Mouse (Mus musculus) macrophage (primary cell): ENCODE measurements around the gene Aplp2. TPM values are rescaled to one million over a fixed set of nuclear protein-coding genes. Genes with fewer than 3 reads are reported as not detected.

ENCODE experiments used
- H3K27ac ChIP-seq: fragments of 350-480 bp; formaldehyde crosslinking; 2 replicates; pipeline ENCODE4 v1.9.0; 2021
- H3K36me3 ChIP-seq: fragments of 350-480 bp; formaldehyde crosslinking; 2 replicates; pipeline ENCODE4 v1.9.0; 2021; ENCODE audit errors: inconsistent target
- H3K4me3 ChIP-seq: fragments of 350-480 bp; formaldehyde crosslinking; 2 replicates; pipeline ENCODE4 v1.9.0; 2021; ENCODE audit errors: inconsistent target
- H3K79me2 ChIP-seq: fragments of 350-480 bp; formaldehyde crosslinking; 2 replicates; pipeline ENCODE4 v1.9.0; 2021; ENCODE audit errors: inconsistent target
- WGBS: methylation state at CpG from one replicate; pipeline ENCODE4 v1.1.7; 2026; ENCODE audit warnings: inconsistent platforms; ENCODE audit not compliant: missing documents; 5-methylcytosine and 5-hydroxymethylcytosine counted together
- polyA plus RNA-seq: library from polyadenylated mRNA; stranded (reverse); fragments of 250-400 nt; gene quantifications from 3 replicates; pipeline ENCODE4 v1.2.4, GENCODE M21; 2018; ENCODE audit warnings: inconsistent platforms

The Aplp2 gene
- polyA plus RNA-seq, 1 experiment from 2014 or later = 1,267 TPM

DNA sequence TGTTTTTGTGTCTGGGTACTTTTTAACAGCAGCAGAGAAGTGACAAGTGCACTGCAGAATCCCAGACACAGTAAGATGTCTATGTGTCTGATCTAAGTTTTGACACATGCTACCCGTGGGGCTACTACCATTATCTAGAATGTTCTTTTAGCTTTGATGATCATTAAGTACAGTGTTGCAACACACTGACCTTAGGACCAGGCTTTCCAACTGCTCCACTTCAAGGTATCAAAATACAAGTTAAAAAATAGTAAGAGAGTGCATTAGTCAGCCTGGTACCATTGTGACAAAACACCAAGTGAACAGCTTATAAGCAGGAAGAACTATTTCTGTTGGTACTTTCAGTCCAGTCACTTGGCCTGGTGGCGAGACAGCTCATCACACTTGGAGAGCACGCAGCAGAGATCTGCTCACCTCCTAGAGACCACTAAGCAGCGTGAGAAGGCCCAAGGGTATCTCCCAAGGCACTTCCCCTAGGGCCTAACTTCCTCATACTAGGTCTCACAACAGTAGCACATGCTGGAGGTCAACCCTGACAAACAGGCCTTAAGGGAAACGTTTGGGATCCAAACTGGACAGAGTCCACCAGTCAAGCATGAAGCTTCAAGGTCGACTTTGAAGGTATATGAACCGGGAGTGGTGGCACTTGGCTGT lies 66.2 kb downstream of the Aplp2 start:
- H3K36me3 ChIP-seq = peaks cover 20% of the 10 kb centered on the region
- no peaks in the 10 kb centered on the region for H3K79me2 ChIP-seq
- 46% methylated on average over 7 of the region's 7 CpGs for WGBS
- no peak overlapping the region for H3K4me3 ChIP-seq
- H3K27ac ChIP-seq = no peak overlapping the region

DNA sequence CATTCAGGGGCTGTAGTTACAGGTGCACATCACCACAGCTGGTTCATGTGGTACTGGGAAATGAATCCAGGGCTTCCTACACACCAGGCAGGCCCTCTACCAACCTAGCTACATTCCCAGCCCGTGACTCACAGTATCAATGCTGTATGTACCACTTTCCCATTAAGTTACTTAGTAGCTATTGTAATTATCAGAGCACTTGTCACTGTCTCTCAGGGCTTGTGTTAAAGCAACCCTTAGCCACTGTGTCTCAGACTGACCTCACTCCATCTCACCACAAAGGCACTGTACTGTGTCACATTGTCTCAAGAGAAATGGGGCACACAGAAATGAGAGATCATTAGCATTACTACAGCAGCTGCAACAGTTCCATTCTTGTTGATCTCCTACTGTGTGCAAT lies 68.7 kb downstream of the Aplp2 start:
- 100% methylated on average over 1 of the region's 1 CpGs for WGBS
- H3K79me2 ChIP-seq = no peaks in the 10 kb centered on the region
- H3K4me3 ChIP-seq = no peak overlapping the region
- H3K27ac ChIP-seq = no peak overlapping the region
- no peaks in the 10 kb centered on the region for H3K36me3 ChIP-seq

DNA sequence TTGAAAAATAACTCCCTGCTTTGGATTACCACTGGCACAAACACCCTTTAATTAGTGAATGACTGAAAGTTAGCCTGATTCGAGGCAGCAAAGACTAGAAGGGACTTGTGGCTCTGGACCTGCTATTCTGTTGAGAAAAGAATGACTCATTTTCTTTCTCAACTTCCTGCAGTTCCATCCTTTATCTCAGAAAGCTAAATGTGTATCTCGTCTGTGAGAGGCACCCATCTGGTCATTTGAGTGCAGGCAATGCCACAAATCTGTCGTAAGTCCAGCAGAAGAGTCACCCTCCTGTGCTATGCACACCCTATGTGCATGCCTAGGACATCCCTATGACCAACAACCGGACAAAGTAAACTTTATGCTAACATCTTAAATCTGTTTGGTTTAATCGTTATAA lies 78.5 kb downstream of the Aplp2 start:
- no peaks in the 10 kb centered on the region for H3K36me3 ChIP-seq
- H3K27ac ChIP-seq = no peak overlapping the region
- H3K79me2 ChIP-seq = no peaks in the 10 kb centered on the region
- no peak overlapping the region for H3K4me3 ChIP-seq
- WGBS = 37% methylated on average over 4 of the region's 5 CpGs

GRCm38 (mm10) chr9:31131205-31131968 lies 80.2 kb downstream of the Aplp2 start, which contains the start of gene St14:
Gene St14, minus strand, starts transcription at chr9:31131853.
- Histone ChIP-seq H3K36me3 (no peaks in the 10 kb centered on the region), H3K79me2 (no peaks in the 10 kb centered on the region), H3K27ac (peak within 1 kb of the TSS; percentile 19), H3K4me3 (peak within 1 kb of the TSS; percentile 57)
- 3% methylated on average over 70 of the region's 74 CpGs for WGBS

DNA sequence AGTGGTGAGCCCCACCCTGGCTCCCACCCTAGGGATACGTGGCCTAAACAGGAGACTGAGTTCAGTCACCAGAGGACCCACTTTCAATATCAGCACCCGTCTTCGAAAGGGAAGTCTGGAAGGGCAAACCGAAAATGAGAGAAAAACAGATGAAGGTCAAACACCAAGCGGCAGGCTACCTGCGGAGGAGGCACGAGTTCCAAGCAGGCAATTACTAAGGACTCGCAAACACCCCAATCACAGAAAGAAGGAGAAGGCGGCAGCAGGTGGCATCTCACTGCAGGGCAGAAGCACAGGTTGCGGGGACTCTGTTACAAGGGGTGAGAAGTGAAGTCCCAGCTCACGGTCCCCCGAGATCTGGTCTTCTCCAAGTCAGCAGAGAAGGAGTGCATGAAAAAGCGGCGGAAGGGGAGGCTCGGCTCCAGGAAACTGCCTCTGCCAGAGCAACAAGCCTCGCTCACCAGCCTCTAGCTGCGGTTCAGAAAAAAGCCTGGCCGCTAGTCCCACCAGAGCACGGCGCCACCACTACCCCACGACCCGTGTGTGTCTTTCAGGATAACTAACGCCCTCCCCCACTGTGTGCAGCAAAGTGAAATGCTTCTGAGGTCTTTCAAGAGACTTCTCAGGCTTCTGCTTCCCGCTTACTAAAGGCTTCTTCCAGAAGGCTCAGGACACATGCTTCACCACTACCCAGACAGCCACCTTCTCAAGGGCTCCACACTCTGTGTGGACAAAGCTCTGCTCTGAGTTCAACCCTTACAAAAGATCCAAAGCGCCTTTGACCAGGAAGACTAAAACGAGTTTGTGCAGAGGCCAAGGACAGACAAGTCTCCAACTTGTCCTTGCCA lies 81.0 kb downstream of the Aplp2 start:
- Histone ChIP-seq H3K36me3 (no peaks in the 10 kb centered on the region), H3K79me2 (no peaks in the 10 kb centered on the region), H3K4me3 (peak overlapping the region; percentile 57), H3K27ac (peak overlapping the region; percentile 19)
- WGBS = 2% methylated on average over 26 of the region's 26 CpGs

GRCm38 (mm10) chr9:31129956-31130355 lies 81.7 kb downstream of the Aplp2 start:
- H3K79me2 ChIP-seq = no peaks in the 10 kb centered on the region
- WGBS = 5% methylated on average over 8 of the region's 8 CpGs
- H3K4me3 ChIP-seq = peak overlapping the region; percentile 57
- H3K36me3 ChIP-seq = no peaks in the 10 kb centered on the region
- 0 out of 2 replicates have a peak overlapping the region, but pooled peaks have one; percentile 19 for H3K27ac ChIP-seq

GRCm38 (mm10) chr9:31127876-31128465 lies 83.6 kb downstream of the Aplp2 start:
- no peaks in the 10 kb centered on the region for H3K36me3 ChIP-seq
- no peaks in the 10 kb centered on the region for H3K79me2 ChIP-seq
- no peak overlapping the region for H3K27ac ChIP-seq
- no peak overlapping the region for H3K4me3 ChIP-seq
- 38% methylated on average over 10 of the region's 12 CpGs for WGBS

GRCm38 (mm10) chr9:31126079-31126478 lies 85.5 kb downstream of the Aplp2 start:
- Histone ChIP-seq H3K4me3 (no peak overlapping the region), H3K79me2 (no peaks in the 10 kb centered on the region), H3K36me3 (no peaks in the 10 kb centered on the region), H3K27ac (no peak overlapping the region)
- 92% methylated on average over 7 of the region's 7 CpGs for WGBS

GRCm38 (mm10) chr9:31122464-31123030 lies 89.1 kb downstream of the Aplp2 start:
- no peak overlapping the region for H3K4me3 ChIP-seq
- no peak overlapping the region for H3K27ac ChIP-seq
- H3K36me3 ChIP-seq = no peaks in the 10 kb centered on the region
- 91% methylated on average over 11 of the region's 13 CpGs for WGBS
- H3K79me2 ChIP-seq = no peaks in the 10 kb centered on the region

GRCm38 (mm10) chr9:31120533-31120915 lies 91.1 kb downstream of the Aplp2 start:
- H3K36me3 ChIP-seq = no peaks in the 10 kb centered on the region
- H3K4me3 ChIP-seq = no peak overlapping the region
- H3K79me2 ChIP-seq = no peaks in the 10 kb centered on the region
- no peak overlapping the region for H3K27ac ChIP-seq
- 71% methylated on average over 4 of the region's 4 CpGs for WGBS

- Histone ChIP-seq H3K79me2 (no peaks in the 10 kb centered on the region), H3K36me3 (no peaks in the 10 kb centered on the region), H3K4me3 (no peak overlapping the region), H3K27ac (no peak overlapping the region)
- 68% methylated on average over 11 of the region's 11 CpGs for WGBS
Observed at GRCm38 (mm10) chr9:31119882-31120532, 91.6 kb downstream of the Aplp2 start.

GRCm38 (mm10) chr9:31119405-31119804 lies 92.2 kb downstream of the Aplp2 start:
- 78% methylated on average over 5 of the region's 5 CpGs for WGBS
- Histone ChIP-seq H3K4me3 (no peak overlapping the region), H3K36me3 (no peaks in the 10 kb centered on the region), H3K27ac (no peak overlapping the region), H3K79me2 (no peaks in the 10 kb centered on the region)

GRCm38 (mm10) chr9:31118520-31119298 lies 92.9 kb downstream of the Aplp2 start:
- Histone ChIP-seq H3K4me3 (no peak overlapping the region), H3K36me3 (no peaks in the 10 kb centered on the region), H3K27ac (no peak overlapping the region), H3K79me2 (no peaks in the 10 kb centered on the region)
- 73% methylated on average over 11 of the region's 11 CpGs for WGBS
